Mouse (Mus musculus) limb, embryonic 15.5 days (tissue): ENCODE measurements at regions not wholly inside any gene's neighbourhood (a gene's known extent, or its start where the extent isn't known, plus 50 kb on each side); places are given as distances from the start of the nearest gene placed in this dataset.

ENCODE experiments used
- ATAC-seq: fragments of 200-750 bp; cut with Nextera tagmentation; 2 replicates; pipeline ENCODE4 v1.8.0; 2017; ENCODE audit warnings: low read depth, moderate TSS enrichment; ENCODE audit not compliant: insufficient number of reproducible peaks, low FRiP score, low TSS enrichment
- H3K27ac ChIP-seq: fragments of 300-500 bp; sonication (generic); 2 replicates; pipeline ENCODE4 v1.5.1; 2015; ENCODE audit warnings: moderate library complexity, mild to moderate bottlenecking, inconsistent platforms
- H3K27me3 ChIP-seq: fragments of 300-500 bp; sonication (generic); 2 replicates; pipeline ENCODE4 v1.6.1; 2015; ENCODE audit warnings: inconsistent platforms
- H3K36me3 ChIP-seq: fragments of 300-500 bp; sonication (generic); 2 replicates; pipeline ENCODE4 v1.6.1; 2015; ENCODE audit warnings: inconsistent platforms
- H3K4me1 ChIP-seq: fragments of 300-500 bp; sonication (generic); 2 replicates; pipeline ENCODE4 v1.6.1; 2015; ENCODE audit warnings: inconsistent platforms
- H3K4me2 ChIP-seq: fragments of 300-500 bp; sonication (generic); 2 replicates; pipeline ENCODE4 v1.6.1; 2015; ENCODE audit warnings: mild to moderate bottlenecking, inconsistent platforms
- H3K4me3 ChIP-seq: fragments of 300-500 bp; sonication (generic); 2 replicates; pipeline ENCODE4 v1.5.1; 2015; ENCODE audit warnings: mild to moderate bottlenecking, inconsistent platforms
- H3K9ac ChIP-seq: fragments of 300-500 bp; sonication (generic); 2 replicates; pipeline ENCODE4 v1.6.1; 2015; ENCODE audit warnings: inconsistent platforms
- H3K9me3 ChIP-seq: fragments of 300-500 bp; sonication (generic); 2 replicates; pipeline ENCODE4 v1.6.1; 2016; ENCODE audit warnings: inconsistent platforms
- WGBS: fragments of 180-500 bp; shearing (Covaris S2); methylation state at CpG from one replicate; pipeline ENCODE4 v1.1.7; 2015; 5-methylcytosine and 5-hydroxymethylcytosine counted together

GRCm38 (mm10) chr13:81965431-81965830 is 182.6 kb downstream of the Cetn3 start:
- H3K4me3 ChIP-seq: no peak overlapping the region
- H3K4me2 ChIP-seq: no peak overlapping the region
- no peaks in the 10 kb centered on the region for H3K27me3 ChIP-seq
- ATAC-seq: no peak
- 81% methylated on average over 2 of the region's 2 CpGs for WGBS
- no peaks in the 10 kb centered on the region for H3K4me1 ChIP-seq
- no peaks in the 10 kb centered on the region for H3K36me3 ChIP-seq
- no peak overlapping the region for H3K9ac ChIP-seq
- no peak overlapping the region for H3K27ac ChIP-seq
- H3K9me3 ChIP-seq: no peaks in the 10 kb centered on the region

DNA sequence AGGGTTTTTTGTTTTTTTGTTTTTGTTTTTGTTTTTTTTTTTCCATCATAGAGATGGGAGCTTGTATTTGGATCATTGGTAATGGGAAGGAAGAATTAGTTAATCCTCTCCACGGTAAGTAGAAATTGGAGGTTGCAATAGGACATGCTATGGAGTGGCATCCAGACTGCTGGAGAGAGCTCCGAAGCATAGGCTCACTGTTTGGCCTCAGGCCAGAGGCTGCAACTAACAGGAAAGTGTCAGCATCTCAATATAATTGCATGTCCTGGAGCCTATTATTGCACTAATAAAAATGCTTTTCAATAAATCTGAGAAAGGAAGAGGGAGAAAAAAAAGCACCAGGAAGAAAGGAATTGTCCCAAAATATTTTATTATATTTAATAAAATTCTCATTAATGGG is 193.0 kb downstream of the Cetn3 start:
- H3K4me2 ChIP-seq: no peak overlapping the region
- H3K4me3 ChIP-seq: no peak overlapping the region
- no peaks in the 10 kb centered on the region for H3K9me3 ChIP-seq
- H3K9ac ChIP-seq: no peak overlapping the region
- ATAC-seq: no peak
- no peaks in the 10 kb centered on the region for H3K27me3 ChIP-seq
- WGBS: 26% methylated on average over 2 of the region's 2 CpGs
- no peaks in the 10 kb centered on the region for H3K36me3 ChIP-seq
- H3K4me1 ChIP-seq: no peaks in the 10 kb centered on the region
- H3K27ac ChIP-seq: no peak overlapping the region

DNA sequence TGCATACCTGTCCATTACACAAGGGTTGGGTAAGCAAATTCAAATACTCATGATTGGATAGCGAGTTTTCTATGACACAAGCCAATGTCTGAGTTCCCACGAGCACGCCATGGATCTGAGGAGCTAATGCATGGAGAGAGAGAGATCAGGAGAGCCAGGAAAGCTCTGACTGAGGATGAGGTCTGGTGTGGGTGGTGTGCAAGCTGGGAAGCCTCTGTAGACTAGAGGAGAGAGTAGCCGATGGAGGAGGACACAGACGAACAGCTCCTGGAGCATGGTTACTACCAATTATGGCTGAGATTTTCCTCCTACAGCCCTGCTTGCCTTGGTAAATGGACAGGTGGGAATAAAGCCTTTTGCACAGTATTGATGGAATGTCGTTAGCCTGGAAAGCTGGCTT is 195.1 kb downstream of the Cetn3 start:
- Histone ChIP-seq H3K27ac (no peak overlapping the region), H3K36me3 (no peaks in the 10 kb centered on the region), H3K4me3 (no peak overlapping the region), H3K27me3 (no peaks in the 10 kb centered on the region), H3K9ac (no peak overlapping the region), H3K4me2 (no peak overlapping the region), H3K9me3 (no peaks in the 10 kb centered on the region), H3K4me1 (no peaks in the 10 kb centered on the region)
- 71% methylated on average over 6 of the region's 6 CpGs for WGBS
- ATAC-seq: no peak

DNA sequence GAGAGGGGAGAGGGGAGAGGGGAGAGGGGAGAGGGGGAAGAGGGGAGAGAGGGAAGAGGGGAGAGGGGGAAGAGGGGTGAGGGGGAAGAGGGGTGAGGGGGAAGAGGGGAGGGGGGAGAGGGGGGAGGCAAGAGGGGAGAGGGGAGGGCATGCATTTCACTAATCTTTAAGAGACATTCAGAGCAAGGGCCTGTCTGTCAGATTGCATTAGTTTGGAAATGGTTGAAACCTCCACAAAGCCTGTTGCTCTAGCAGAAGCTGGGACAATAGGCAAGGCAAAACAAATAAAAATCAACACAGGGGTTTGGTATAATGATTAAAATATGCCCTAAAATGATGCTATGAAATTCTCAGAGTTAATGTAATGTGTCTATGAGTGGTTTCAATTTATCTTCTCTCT is 196.4 kb downstream of the Cetn3 start:
- Histone ChIP-seq H3K9ac (no peak overlapping the region), H3K27me3 (no peaks in the 10 kb centered on the region), H3K27ac (no peak overlapping the region), H3K9me3 (no peaks in the 10 kb centered on the region), H3K36me3 (no peaks in the 10 kb centered on the region), H3K4me2 (no peak overlapping the region), H3K4me3 (no peak overlapping the region), H3K4me1 (no peaks in the 10 kb centered on the region)
- ATAC-seq: no peak

DNA sequence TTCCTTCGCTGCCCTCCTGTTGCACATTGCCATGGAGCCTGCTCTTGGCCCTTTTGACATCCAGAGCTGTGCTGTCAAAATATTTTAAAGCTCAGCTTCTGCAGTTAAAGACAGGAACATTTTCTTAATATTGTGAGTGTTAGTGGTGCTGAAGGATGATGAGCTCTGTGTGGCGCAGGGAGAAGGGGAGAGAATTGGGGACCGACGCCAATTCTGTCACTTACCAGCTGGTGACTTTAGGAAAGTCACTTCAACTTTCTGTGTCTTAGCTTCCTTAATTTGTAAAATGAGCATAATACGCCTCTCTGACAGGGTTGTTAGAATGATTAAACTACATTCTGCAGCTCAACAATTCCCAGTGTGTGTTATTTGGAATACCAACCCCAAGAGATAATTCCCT is 197.2 kb downstream of the Cetn3 start:
- H3K4me2 ChIP-seq: no peak overlapping the region
- ATAC-seq: no peak
- H3K4me3 ChIP-seq: no peak overlapping the region
- no peaks in the 10 kb centered on the region for H3K36me3 ChIP-seq
- H3K27ac ChIP-seq: no peak overlapping the region
- no peaks in the 10 kb centered on the region for H3K4me1 ChIP-seq
- 81% methylated on average over 5 of the region's 5 CpGs for WGBS
- no peak overlapping the region for H3K9ac ChIP-seq
- H3K27me3 ChIP-seq: no peaks in the 10 kb centered on the region
- H3K9me3 ChIP-seq: no peaks in the 10 kb centered on the region

- Histone ChIP-seq H3K4me1 (no peaks in the 10 kb centered on the region), H3K36me3 (no peaks in the 10 kb centered on the region), H3K9ac (no peak overlapping the region), H3K9me3 (no peaks in the 10 kb centered on the region), H3K27me3 (no peaks in the 10 kb centered on the region), H3K27ac (no peak overlapping the region), H3K4me2 (no peak overlapping the region), H3K4me3 (no peak overlapping the region)
- WGBS: 35% methylated on average over 2 of the region's 2 CpGs
- no peak for ATAC-seq
These were observed 199.6 kb downstream of the Cetn3 start for GRCm38 (mm10) chr13:81982491-81982890.

GRCm38 (mm10) chr13:82000681-82001212 is 217.9 kb downstream of the Cetn3 start:
- no peak for ATAC-seq
- WGBS: 77% methylated on average over 3 of the region's 3 CpGs
- H3K4me2 ChIP-seq: no peak overlapping the region
- no peak overlapping the region for H3K27ac ChIP-seq
- no peaks in the 10 kb centered on the region for H3K9me3 ChIP-seq
- no peaks in the 10 kb centered on the region for H3K27me3 ChIP-seq
- no peaks in the 10 kb centered on the region for H3K4me1 ChIP-seq
- H3K4me3 ChIP-seq: no peak overlapping the region
- H3K36me3 ChIP-seq: no peaks in the 10 kb centered on the region
- no peak overlapping the region for H3K9ac ChIP-seq

GRCm38 (mm10) chr13:82005929-82006726 is 223.3 kb downstream of the Cetn3 start:
- no peak overlapping the region for H3K9ac ChIP-seq
- no peak for ATAC-seq
- H3K36me3 ChIP-seq: no peaks in the 10 kb centered on the region
- H3K4me2 ChIP-seq: no peak overlapping the region
- H3K4me3 ChIP-seq: no peak overlapping the region
- H3K4me1 ChIP-seq: no peaks in the 10 kb centered on the region
- WGBS: 59% methylated on average over 7 of the region's 7 CpGs
- H3K27ac ChIP-seq: no peak overlapping the region
- no peaks in the 10 kb centered on the region for H3K9me3 ChIP-seq
- no peaks in the 10 kb centered on the region for H3K27me3 ChIP-seq

DNA sequence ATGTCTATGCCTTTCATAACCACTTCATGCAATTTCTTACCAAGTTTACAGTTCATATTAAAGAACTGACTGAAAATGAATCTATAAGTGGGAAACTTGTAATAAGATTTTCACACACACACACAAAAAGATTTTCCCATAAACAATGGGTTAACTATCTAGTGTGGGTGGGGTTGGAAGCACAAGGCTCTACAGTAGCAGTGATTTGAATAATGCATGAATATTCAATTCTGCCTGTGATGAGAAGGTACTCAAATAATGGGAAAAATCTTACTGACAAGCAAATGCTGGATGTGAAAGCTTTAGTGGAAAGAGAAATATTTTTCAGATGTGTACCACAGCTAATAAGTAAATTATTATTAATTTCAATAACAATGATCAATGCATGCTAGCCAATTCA is 224.3 kb downstream of the Cetn3 start:
- H3K27ac ChIP-seq: no peak overlapping the region
- H3K36me3 ChIP-seq: no peaks in the 10 kb centered on the region
- ATAC-seq: no peak

GRCm38 (mm10) chr13:82039623-82040022 is 256.7 kb downstream of the Cetn3 start:
- WGBS: 38% methylated on average over 2 of the region's 2 CpGs
- Histone ChIP-seq H3K36me3 (no peaks in the 10 kb centered on the region), H3K4me3 (no peak overlapping the region), H3K4me1 (no peaks in the 10 kb centered on the region), H3K4me2 (no peak overlapping the region), H3K9me3 (no peaks in the 10 kb centered on the region), H3K9ac (no peak overlapping the region), H3K27me3 (no peaks in the 10 kb centered on the region), H3K27ac (no peak overlapping the region)
- no peak for ATAC-seq

More for the DNA sequence above, 224.3 kb downstream of the Cetn3 start:
- Histone ChIP-seq H3K27me3 (no peaks in the 10 kb centered on the region), H3K4me1 (no peaks in the 10 kb centered on the region), H3K9me3 (no peaks in the 10 kb centered on the region), H3K4me3 (no peak overlapping the region), H3K4me2 (no peak overlapping the region), H3K9ac (no peak overlapping the region)

- no peak overlapping the region for H3K4me3 ChIP-seq
- no peaks in the 10 kb centered on the region for H3K36me3 ChIP-seq
- no peak overlapping the region for H3K4me2 ChIP-seq
- no peak for ATAC-seq
- H3K9me3 ChIP-seq: no peaks in the 10 kb centered on the region
- WGBS: 3% methylated on average over 3 of the region's 3 CpGs
- no peak overlapping the region for H3K27ac ChIP-seq
- H3K4me1 ChIP-seq: peaks cover 3% of the 10 kb centered on the region; the same call in 1 of the 2 replicates
- H3K27me3 ChIP-seq: no peaks in the 10 kb centered on the region
- no peak overlapping the region for H3K9ac ChIP-seq
These were observed 275.4 kb downstream of the Cetn3 start for GRCm38 (mm10) chr13:82058131-82058731.

- ATAC-seq: no peak
- peaks cover 3% of the 10 kb centered on the region; the same call in 1 of the 2 replicates for H3K4me1 ChIP-seq
- no peaks in the 10 kb centered on the region for H3K36me3 ChIP-seq
- no peaks in the 10 kb centered on the region for H3K27me3 ChIP-seq
- no peak overlapping the region for H3K4me3 ChIP-seq
- H3K9me3 ChIP-seq: no peaks in the 10 kb centered on the region
- WGBS: 19% methylated on average over 3 of the region's 3 CpGs
- no peak overlapping the region for H3K4me2 ChIP-seq
- H3K27ac ChIP-seq: peak overlapping the region; percentile 43; the same call in 1 of the 2 replicates
- no peak overlapping the region for H3K9ac ChIP-seq
These were observed 276.0 kb downstream of the Cetn3 start for GRCm38 (mm10) chr13:82058872-82059271.
